Mouse (Mus musculus) kidney, adult 9 months (tissue): Measurements from ENCODE around the gene Acad9.
A peak's percentile ranks its signal among the peaks of the same experiment; 100 is the strongest.
"Not testable (repeated sequence)": the region's sequence is repeated elsewhere in the genome, so short reads cannot be mapped to it uniquely, and the experiment has no call there.

Experiments used
- DNase-seq: peaks from one replicate; pipeline ENCODE4 v3.0.0; 2022

Acad9 gene

DNA sequence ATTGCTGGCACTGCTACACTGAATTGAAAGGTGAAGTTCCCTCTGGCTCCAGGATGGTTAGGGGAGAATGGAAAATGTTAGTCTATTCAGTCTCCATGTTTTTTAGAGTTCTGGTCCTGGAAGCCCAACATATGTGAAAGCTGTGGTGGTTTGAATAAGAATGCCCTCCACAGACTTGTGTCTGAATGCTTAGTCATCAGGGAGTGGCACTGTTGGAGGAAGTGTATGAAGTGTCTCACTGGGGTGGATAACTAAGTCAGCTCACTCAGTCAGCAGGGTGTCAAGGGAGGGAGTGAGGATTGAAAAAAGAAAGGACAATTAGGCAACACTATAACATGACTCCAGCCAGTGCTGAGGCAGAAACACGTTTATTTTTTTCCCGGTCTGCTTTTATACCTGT, 29.6 kb downstream of the Acad9 start:
- no peak for DNase-seq

DNA sequence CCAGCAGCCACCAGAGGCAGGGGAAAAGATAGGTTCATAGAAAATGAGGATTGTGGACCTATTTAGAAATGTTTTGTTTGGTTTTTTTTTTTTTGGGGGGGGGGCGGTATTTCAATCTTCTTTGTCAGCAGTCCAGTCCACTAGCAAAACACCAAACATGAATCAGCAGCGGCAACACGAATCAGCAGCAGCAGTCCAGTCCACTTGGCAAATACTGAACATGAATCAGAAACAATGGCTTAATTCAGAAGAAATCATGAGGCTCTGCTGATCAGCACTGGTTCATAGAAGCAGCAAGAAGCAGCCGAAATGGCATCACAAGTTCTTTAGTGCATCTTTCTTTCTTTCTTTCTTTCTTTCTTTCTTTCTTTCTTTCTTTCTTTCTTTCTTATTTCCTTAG, 50.3 kb downstream of the Acad9 start:
- no peak for DNase-seq

DNA sequence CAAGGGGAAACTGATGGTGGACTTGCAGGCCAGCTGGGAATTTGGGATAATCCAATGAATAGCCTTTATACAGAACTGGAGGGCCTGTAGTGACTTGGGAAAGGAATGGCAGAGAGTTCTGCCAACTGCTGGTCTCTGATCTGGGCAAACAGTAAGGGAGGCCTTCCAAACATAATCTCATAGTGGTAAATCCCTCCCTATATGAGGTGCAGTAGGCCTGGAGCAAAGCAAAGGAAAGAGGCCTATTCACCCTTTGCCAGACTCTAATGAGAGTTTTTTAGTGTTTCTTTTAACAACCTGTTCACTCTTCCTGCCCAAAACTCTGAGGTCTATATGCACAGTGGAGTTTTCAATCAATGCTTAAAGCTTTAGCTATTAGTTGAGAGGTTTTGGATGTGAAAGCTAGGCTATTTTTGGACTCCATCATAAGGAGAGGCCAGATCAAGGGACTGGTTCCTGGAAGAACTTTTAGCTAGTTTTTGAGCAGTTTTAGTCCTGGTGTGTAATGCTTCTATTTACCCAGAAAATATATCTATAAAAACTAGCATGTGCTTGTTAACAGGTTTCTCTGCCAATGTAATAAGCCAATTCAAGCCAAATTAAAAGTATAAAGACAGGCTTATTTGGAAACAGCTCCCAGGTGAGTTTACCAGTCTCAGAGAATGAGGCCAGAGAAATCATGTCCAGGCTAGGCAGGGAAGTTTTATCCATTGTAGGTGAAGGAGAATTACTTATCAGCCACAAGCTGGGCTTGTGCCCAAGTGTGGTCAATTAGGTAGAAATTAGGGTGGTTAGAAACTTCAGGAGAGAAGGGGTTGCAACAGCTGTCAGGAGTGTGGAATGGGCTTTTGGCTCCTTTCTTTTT, 54.1 kb downstream of the Acad9 start:
- DNase-seq = no peak

DNA sequence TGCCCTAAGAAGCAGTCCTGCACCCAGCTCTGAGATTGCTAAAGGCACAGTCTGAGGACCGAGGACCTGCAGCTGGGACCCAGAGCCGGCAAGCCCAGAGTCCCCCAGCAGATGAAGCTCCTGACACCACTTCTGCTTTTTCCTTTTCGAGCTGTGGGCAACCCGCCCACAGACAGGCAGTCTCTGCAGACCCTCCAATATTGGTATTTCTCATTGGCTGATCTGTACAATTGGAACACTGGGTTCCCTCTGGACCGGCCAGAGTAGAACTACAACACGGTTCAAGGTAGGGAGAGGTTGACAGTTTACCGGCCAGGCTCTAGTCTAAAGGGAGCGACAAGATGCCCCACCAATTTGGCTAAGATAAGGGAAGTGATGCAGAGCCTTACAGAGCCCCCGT, 60.4 kb downstream of the Acad9 start:
- not testable (repeated sequence) for DNase-seq

DNA sequence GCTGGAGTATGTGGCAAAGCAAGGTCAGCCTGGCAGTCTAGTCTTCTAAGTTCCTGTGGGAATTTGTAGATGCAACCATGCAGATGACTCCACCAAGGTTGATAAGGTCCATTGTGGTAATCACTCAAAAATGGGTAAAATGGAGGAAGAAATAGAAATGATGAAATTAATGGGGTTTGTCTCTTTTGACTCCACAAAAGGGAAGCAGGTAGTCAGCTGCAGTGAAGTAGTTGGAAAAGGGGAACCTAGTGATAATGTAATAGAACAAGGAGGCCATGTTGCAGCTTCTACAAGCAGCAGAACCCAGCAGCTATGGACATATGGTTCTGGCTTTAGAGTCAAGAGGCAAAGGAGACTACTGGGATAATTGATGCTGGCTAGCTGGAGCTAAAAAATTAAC, 70.4 kb downstream of the Acad9 start:
- DNase-seq = no peak

DNA sequence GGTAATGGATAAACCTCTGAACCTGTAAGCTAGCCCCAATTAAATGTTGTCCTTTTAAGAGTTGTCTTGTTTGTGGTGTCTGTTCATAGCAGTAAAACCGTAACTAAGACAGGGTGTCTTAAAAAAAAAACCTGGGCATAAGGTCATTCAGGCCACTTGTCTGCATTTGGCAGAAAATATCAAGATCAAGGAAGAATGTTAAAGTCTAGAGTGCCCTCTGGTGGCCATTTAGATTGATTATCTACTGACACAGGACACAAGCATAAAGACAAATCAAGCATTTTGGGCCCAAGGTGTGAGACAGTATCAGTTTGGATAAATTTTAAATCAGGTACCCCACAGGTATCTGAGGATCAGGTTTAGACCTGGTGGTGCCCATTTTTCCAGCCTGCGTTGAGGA, 71.8 kb downstream of the Acad9 start:
- peak; percentile 81 for DNase-seq

DNA sequence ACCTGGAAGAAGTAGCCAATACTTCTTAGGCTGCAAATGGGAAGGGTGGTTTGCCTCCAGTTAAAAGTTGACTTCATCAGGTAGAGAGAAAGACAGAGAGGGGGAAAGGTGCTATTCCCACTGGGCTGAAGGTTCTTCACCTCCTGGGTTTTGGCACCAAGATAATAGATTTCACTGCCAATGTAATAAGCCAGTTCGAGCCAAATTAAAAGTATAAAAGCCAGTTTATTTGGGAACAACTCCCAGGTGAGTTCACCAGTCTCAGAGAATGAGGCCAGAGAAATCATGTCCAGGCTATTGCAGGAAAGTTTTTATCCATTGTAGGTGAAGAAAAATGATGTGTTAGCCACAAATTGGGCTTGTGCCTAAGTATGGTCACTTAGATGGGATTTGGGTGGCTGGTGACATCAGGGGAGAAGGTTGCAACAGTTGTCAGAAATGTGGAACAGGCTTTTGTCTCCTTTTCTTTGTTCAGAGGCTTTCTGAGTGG, 72.4 kb downstream of the Acad9 start:
- no peak for DNase-seq

DNA sequence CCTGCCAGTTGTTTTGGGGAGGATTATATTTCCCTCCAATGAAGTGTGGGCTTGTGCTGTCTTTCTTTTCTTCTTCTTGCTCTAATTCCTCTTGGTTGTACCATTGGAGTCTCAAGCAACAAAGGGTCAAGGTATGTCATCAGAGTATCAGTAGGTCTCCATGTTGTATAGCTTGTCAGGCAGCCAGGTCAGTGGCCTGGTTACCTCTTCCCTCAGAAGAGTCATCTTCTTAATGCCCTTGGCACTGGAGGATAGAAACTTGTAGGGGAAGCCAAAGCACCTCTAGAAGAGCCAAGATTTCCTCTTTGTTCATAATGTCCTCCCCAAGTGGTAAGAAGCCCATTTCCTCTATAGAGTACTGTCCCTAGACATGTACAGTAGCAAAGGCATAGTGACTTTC, 73.2 kb downstream of the Acad9 start:
- DNase-seq = no peak
